Mouse (Mus musculus) embryonic fibroblast, embryonic 13.5 days (primary cell): ENCODE measurements at regions not wholly inside any gene's neighbourhood (a gene's known extent, or its start where the extent isn't known, plus 50 kb on each side); places are given as distances from the start of the nearest gene placed in this dataset.

Source experiments
- CTCF ChIP-seq: IDR thresholded peaks from 2 replicates; pipeline ENCODE4 v1.5.1; 2011; ENCODE audit warnings: mild to moderate bottlenecking, control low read depth, low read length, moderate library complexity, borderline replicate concordance; ENCODE audit not compliant: insufficient read depth
- POLR2A ChIP-seq: IDR thresholded peaks from 2 replicates; pipeline ENCODE4 v1.6.1; 2011; ENCODE audit warnings: low read depth, mild to moderate bottlenecking, control low read depth, low read length, moderate library complexity

DNA sequence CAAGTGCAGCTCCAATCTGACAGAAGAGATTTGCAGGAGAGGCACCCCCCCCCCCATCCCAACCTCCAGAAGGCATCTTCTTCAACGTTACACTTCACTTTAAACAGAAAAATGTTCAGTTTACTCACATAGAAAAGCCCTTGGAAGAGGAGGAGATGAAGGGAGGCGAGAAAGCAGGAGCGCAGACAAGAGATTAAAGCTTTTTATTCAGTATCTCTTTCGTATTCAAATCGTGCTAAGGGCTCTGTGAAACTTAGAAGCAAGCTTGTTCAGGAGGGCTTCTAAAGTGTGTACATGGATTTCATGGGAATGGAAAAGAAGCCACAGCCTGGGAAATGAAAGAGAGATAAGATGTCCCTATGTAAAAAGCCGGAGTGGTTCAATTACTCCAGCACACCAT lies 470.2 kb downstream of the Tmem182 start:
- TF ChIP-seq POLR2A (no peak), CTCF (no peak)
